Mouse (Mus musculus) neutrophil, adult 83 days (primary cell): ENCODE results near the gene R3hdm1. TPM values are rescaled to one million over a fixed set of nuclear protein-coding genes. Genes with fewer than 3 reads are reported as not detected.

Source experiments
- total RNA-seq, 2 experiments: library from RNA; stranded (reverse); gene quantifications; one replicate each; pipeline ENCODE4 v1.2.4; 2023

The R3hdm1 gene
- total RNA-seq = 10 to 100 TPM; 49.0 to 55.1 TPM

DNA sequence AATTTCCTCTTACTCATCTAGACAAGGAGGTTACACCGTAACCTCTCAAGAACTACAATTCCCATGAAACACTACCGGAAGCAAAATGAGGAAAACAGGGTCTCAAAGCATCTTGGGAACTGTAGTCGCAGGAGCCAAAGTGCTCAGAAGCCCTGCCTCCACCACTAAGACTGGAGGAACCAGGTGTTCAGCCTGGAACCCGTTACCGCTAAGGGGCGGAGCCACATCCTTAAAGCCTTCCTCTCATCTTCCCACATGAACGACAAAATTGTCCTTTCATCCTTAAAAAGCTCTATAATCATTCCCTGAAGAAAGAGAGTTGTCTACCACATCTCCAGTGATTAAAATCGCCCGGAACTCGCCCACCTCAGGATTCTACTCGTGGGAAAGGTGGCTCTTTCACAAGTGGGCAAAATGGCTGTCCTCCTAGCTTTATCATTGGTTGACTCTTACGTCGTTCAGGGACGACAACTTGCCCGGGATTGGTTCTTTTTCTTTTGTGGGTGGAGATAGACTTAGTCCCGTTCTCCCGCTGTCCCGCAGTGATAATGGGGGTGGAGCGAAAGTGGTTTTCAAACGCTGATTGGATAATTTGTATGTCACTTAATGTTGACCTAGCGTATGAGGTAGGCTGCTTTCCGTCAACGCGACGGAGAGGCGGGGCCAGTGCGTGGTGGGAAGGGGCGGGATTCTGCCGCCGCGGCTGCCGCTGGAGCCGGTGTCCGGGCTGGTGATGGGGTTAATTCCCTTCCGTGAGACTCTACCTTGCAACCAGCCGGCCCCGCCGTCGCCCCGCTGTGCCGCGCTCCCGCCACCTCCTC, at the start of gene R3hdm1, which contains the start of gene Zranb3:
Gene R3hdm1, plus strand, starts transcription at position 661 of the 821 bp plus-strand sequence.
Gene Zranb3, minus strand, starts transcription at position 407 of the 821 bp plus-strand sequence.

DNA sequence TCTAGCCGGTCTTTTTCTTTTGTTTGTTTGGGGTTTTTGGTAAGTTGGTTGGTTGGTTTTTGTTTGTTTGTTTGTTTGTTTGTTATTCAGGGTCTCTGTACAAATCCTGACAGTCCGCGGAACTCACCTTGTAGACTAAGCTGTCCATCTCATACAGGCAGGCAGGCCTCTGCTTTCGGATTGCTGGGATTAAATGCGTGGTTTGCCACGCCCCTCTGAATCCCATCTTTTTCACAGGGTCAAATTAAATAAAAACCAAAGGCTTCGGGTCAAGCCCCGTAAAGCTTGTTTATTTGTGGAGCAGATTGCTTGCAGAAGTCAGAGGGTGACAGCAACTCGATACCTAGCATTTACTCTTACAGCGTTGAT, 140.5 kb downstream of the R3hdm1 start, which contains the start of gene Ubxn4:
Gene Ubxn4, plus strand, starts transcription at position 338 of the 369 bp plus-strand sequence.

Other genes with a start within 250 kb of the R3hdm1 start
- under 1 TPM; 0.18 to 0.20 TPM for gene Map3k19, start 248.3 kb upstream of the R3hdm1 start, total RNA-seq
- gene Rab3gap1, start 234.5 kb upstream of the R3hdm1 start, total RNA-seq = 10 to 100 TPM; 22.0 to 22.4 TPM
- 1 to 10 TPM; 6.8 to 7.9 TPM for gene Zranb3, start 254 bp upstream of the R3hdm1 start, total RNA-seq
- 10 to 100 TPM; 49.5 to 59.8 TPM for gene Ubxn4, start 140.7 kb downstream of the R3hdm1 start, total RNA-seq
- gene Lct, start 225.0 kb downstream of the R3hdm1 start, total RNA-seq = 1 to 10 TPM; 8.3 to 9.1 TPM